Mouse (Mus musculus) gastrocnemius, postnatal 10 days (tissue): ENCODE measurements around the gene 6430550D23Rik. TPM values are rescaled to one million over a fixed set of nuclear protein-coding genes. Genes with fewer than 3 reads are reported as not detected.

ENCODE experiments used
- DNase-seq: peaks from one replicate; pipeline ENCODE4 v3.0.0; 2021; ENCODE audit warnings: mixed read lengths
- long read RNA-seq, 2 experiments: library from polyadenylated mRNA; stranded (forward); transcript quantifications; one replicate each; pipeline ENCODE4 v2.0.0; 2021
- total RNA-seq, 2 experiments: library from RNA; stranded (reverse); gene quantifications; 2 replicates each; pipeline ENCODE4 v1.2.3; 2021

Gene 6430550D23Rik
- under 1 TPM; 0.49 to 0.63 TPM for total RNA-seq
- long read RNA-seq, experiment 1: 0 reads
- long read RNA-seq, experiment 2: 0 reads

DNA sequence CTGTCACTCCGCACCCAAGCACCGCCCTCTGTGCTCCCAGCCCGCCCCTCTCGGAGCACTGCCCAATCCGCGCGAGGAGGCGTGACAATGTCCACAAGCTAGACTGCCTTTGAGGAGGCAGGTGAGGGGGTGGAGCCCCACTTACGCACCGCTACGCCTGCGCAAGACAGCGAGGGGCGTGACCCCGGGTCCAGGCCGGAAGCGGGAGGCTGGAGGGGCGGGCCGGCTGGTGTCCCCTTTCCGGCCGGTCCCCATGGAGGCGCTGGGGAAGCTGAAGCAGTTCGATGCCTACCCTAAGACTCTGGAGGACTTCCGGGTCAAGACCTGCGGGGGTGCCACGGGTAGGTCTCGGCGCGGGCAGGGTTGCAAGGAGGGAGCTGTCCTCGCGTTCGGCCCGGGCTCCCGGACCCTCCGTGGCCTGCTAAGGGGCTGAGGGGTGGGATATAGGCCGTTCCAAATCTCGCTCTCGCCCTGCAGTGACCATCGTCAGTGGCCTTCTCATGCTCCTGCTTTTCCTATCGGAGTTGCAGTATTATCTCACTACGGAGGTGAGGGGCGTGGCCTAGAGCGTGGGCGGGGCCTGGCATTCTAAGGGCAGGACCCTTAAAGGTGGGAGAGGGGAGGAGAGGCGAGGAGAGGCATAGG, at the start of gene 6430550D23Rik, which contains the start of gene Ergic3:
Gene 6430550D23Rik (minus strand): TSS at position 90 of the 645 bp plus-strand sequence.
Gene Ergic3 (plus strand): TSS at position 158 of the 645 bp plus-strand sequence.
- peak; percentile 97 for DNase-seq

DNA sequence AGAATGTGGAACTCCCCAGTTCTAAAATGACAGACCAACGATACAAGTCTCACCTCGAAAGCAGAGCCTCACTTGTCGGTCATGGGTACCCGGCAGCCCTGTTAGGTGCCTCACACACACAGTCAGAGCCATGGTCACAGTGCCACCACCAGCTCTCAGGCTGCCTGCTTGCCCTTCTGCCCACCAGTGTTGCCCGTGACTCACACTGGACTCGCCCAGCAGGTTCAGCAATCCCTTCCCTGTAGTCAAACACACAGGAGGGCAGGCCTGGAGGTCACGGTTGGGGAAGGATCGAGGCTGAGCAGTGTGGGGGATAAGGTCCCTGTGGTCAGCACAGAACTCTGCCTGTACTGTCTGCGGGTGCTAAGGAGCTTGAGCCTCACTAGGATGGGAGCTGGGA, 45.0 kb upstream of the 6430550D23Rik start, which contains the start of gene Fer1l4:
Gene Fer1l4 (minus strand): TSS at position 132 of the 400 bp plus-strand sequence.
- DNase-seq: no peak

DNA sequence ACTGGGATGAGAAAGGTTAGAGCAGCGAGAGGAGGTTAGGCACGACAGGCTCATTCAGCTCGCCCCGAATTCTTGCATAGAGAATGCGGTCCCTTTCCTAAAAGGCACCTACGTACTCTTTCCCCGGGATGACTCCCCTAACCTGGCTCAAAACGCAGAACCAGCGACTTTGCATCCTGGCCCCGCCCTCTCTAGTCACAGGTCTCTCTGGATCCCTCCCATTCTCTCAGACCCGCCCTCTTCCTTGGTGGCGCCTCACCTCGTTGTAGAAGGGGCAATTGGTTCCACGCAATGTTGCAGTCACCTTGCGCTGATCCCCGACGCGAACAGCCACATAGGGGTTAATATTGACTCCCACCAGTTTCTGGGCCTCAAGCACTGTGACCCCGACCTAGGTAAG, 40.2 kb upstream of the 6430550D23Rik start:
- DNase-seq: no peak

DNA sequence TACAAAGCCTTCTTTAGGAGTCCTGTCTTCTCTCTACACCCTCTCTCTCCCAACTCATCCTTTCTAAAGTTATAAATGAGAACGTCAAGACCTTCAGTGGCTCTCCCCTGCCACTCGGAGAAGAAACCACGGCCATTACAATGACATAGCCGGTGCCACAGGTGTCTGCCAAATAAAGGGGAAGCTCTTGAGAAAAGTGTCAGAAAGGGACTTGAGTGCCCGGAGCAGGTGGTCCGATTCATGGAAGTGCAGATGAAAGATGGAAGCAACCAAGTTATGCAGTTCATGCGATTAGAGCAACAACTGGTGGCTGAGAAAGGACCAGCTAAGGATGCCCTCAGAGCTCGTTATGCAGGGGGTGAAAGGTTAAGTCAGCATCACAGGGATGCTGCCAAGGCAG, 35.1 kb upstream of the 6430550D23Rik start:
- no peak for DNase-seq

DNA sequence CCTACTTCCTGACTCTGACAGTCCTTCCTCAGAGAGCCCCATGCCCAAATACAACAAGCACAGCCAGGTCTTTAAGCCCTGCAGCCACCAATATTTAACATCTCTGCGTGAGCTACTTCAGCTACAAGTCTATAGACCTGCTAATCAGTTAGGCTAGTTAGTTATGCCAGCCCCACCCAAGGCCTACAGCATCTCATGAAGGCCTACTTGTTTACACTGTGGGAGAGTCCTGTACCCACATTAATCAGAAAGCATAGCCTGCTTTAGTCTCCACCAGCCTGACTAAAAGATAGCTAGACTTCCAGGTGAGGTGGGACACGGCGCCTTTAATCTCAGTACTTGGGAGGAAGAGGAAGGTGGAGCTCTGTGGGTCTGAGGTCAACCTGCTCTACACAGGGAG, 31.6 kb upstream of the 6430550D23Rik start:
- no peak for DNase-seq

DNA sequence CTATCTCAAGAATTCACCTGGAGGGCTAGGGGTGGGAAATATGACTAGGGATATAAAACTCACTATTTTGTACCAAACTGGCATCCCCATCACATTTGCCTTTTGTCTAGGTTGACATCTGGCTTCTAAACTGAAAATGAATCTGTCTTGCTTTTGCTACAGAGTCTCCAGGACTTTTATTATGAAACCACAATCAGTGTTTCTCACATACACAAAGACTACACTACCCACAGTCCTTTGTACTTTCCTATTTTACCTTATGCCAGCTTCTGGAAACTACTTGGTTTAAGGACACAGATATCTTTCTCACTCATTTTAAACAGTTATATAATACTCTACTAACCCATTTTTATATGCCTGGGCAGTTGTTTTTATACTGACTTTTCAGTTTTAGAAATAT, 17.7 kb upstream of the 6430550D23Rik start:
- DNase-seq: no peak

DNA sequence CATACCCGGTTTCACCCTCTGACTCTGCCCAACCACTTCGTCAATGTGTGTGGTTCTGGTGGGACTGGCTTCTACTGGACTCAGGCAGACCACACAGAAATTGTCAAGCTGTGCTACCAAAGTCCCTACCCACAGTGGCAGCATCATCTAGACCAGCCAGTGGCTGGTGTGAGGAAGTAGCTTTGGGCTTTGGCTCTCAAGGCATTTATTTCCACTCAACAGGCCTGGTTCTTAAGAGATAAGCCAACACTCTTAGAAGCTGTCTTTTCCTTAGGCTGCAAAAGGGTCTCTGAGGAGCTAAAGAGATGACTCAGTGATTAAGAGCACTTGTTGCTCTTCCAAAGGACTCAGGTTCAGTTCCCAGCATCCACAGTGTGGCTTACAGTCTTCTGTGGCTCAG, 14.0 kb upstream of the 6430550D23Rik start:
- DNase-seq: no peak

DNA sequence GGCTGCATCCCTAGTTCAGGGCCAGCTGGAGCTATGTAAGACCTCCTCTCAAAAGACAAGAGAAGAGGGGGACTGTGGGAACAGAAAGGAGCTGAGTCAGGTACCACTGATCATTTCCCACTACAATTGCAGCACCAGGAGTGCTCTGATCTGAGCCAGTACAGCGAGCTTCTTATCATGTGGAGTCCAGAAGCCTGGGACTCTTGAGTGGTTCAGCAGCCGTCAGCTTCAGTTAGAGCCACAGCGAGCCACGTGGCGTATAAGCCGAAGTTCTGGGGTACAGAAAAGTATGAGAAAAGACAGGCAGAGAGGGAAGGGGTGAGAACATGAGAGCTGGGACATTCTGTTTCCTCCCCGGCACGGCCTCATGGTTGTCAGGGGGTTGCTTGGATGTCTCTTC, 13.4 kb upstream of the 6430550D23Rik start:
- no peak for DNase-seq

DNA sequence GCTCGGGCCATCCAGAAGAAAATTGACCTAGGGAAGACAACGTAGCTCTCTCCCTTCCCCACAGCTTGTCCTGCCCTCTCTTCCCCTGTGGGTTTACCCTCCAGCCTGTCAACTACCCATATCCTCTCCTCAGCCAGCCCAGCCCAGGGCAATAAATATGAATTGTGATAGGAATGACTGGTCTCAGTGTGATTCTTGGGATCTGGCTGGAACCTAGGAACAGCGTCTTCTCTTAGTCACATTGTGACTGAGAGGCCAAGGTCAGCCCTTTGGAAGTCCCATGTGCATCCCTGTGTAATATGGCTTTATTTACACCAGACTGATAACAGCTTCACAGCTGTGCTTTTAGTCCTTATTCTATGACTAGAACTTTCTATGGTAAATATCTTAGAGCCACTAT, 10.3 kb upstream of the 6430550D23Rik start:
- no peak for DNase-seq

DNA sequence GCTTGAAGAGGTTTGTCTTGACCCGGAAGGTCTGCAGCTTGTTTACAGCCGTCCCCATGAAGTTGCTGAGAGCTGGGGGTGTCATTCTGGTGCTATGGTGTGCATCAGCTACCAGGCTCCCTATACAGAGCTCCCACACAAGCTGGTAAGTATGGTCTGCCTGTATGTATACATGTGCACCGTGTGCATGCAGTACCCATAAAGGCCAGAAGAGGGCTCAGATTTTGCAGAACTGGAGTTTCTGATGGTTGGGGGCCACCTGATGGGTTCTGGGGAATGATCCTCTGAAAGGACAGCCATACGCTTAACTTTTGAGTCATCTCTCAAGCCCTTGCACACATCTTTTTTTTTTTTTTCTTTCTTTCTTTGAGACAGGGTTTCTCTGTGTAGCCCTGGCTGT, 2.4 kb downstream of the 6430550D23Rik start:
- DNase-seq: no peak

DNA sequence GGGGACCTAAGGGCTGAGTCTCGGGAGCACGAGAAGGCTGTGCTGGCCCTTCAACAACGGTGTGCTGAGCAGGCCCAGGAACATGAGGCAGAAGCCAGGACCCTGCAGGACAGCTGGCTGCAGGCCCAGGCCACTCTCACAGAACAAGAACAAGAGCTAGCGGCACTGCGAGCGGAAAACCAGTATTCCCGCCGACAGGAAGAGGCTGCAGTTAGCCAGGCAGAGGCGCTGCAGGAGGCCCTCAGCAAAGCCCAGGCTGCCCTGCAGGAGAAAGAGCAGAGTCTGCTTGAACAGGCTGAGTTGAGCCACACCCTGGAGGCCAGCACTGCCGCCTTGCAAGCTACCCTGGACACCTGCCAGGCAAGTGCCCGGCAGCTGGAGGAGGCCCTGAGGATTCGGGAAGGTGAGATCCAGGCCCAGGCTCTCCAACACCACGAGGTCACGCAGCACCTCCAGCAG, 15.9 kb downstream of the 6430550D23Rik start:
- peak; percentile 60 for DNase-seq

DNA sequence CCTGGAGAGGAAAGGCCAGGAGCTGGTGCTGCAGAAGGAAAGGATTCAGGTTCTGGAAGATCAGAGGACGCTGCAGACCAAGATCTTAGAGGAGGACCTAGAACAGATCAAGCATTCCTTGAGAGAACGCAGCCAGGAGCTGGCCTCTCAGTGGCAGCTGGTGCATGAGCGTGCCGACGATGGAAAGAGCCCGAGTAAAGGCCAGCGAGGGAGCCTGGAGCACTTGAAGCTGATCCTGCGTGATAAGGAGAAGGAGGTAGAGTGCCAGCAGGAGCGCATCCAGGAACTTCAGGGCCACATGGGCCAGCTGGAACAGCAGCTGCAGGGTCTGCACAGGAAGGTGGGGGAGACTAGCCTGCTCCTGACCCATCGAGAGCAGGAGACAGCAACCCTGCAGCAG, 16.6 kb downstream of the 6430550D23Rik start:
- peak; percentile 17 for DNase-seq

DNA sequence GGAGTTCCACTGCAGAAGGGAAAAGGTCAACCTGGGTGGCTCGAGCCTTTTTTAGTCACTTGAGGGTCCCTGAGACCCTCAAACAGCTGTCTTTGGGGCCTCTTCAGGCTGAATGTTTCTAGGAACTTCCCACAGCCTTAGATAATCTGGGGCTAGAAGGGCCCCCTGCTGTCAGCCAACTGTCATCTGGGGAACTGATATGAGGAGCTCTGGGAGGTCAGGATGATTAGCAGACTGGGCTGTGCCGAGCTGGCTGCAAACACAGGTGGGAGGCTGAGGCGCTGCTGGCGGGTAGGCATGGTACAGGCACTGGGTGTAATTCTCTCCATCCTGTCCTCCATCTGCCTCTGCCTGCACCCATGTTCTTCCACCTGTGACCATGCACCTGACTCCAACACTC, 18.7 kb downstream of the 6430550D23Rik start:
- DNase-seq: no peak

DNA sequence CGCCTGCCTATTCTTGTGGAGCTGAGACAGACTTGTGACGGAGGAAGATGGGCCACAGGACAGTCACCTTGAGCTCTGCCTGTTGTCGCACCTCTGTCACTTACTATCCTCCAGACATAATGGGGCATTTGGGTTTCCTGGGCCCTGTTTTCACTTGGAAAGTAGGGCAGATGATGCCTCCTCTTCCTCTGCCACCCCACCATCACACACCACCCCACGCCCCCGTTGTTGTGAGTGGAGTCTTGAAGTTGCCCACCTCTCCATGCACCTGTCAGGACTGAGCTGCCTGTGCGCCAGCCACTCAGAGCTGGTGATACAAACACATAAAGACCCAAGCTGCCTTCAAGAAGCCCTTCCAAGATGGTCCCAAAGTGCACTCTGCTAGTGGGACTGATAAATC, 20.6 kb downstream of the 6430550D23Rik start:
- DNase-seq: no peak

DNA sequence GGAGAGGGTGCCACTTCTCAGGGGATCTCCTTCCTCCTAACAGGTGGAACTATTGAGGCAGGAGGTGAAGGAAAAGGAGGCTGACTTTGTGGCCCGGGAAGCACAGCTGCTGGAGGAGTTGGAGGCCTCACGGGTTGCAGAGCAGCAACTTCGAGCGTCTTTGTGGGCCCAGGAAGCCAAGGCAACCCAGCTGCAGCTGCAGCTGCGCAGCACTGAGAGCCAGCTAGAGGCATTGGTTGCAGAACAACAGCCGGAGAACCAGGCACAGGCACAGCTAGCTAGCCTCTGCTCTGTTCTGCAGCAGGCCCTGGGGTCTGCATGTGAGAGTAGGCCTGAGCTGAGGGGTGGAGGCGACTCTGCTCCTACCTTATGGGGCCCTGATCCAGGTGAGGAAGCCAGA, 22.0 kb downstream of the 6430550D23Rik start:
- no peak for DNase-seq

DNA sequence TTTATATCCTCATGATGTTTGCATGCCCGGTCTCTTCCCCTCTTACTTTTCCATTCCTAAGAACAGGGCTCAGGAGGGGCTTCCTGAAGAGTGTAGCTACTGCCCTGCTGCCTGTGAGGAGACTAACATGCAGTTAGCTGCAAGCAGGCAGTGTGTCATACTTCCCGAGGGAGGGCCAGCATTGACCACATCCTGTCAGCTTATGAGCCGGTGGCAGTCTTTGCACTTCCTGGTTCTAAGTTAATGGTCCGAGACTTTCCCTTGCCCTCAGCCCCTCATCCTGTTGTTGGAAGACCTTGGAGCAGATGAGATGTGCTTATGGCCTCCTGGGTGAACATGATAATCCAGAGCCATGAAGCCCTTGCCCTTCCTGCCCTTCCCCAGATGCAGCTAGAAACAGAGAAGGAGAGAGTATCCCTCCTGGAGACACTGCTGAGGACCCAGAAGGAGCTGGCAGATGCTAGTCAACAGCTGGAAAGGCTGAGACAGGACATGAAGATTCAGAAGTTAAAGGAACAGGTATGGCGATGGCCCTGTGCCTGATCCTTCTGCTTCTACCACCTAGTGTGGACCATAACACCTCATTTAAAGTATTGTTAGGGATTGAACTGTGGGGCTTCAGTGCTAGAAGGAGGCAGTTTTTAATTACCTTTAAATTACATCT, 28.3 kb downstream of the 6430550D23Rik start:
- DNase-seq: no peak

DNA sequence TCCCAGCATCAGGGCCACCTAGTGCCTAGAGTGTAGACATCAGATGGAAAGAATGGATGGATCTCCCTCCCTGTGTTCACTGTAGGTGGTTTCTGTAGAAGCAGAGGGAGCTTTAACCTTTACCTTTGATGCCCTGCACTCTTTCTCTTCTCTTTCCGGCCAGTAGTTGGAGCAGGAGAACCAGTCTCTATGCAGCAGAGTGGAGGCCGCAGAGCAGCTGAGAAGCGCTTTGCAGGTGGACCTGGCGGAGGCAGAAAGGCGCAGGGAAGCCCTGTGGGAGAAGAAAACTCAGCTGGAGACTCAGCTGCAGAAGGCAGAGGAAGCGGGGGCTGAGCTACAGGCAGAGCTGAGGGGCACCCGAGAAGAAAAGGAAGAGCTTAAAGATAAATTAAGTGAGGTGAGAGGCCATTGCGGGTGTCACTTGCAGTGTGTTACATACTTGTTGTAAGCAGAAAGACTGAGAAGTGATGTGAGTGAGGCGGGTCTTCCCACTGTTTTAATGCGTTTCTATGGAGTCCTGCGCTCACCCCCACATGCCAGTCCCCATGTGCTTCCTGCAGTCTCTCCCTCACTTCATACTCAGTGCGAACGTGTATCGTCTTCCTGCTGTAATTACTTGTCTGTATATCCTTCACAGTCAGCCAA, 33.6 kb downstream of the 6430550D23Rik start:
- DNase-seq: no peak

DNA sequence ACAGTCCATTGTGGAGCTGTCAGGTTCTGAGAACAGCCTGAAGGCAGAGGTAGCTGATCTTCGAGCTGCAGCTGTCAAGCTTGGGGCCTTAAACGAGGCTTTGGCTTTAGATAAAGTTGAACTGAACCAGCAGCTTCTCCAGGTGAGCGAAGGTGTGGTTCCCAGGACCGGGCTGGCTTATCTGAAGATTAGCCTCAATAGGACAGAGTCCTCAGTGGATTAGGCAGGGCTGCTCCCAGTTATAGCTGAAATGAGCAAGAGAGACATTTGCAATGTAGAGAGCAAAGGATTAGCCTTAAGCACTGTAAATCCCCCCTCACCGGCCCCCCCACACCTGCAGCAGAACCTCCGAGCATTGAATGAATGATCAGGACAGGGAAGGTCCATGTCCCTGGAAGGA, 34.4 kb downstream of the 6430550D23Rik start:
- DNase-seq: no peak

DNA sequence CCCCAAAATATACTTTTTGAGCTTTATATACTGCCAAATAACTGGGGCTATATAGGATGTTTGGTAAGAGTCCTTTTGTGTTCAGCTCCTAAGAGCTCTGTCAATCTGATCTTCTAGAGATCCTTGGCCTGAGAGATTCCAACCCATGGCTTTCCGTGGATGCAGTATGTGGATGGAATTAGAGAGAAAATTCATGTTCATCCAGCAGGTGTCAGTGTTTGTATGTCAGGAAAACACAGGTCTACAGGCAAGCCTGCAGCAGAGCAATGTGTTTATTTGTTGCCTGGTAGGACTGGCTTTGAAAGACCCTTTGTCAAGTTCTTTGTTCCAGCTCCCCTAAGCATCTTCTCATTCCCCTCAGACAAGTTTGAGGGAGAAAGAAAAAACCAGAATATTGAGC, 44.8 kb downstream of the 6430550D23Rik start:
- no peak for DNase-seq

DNA sequence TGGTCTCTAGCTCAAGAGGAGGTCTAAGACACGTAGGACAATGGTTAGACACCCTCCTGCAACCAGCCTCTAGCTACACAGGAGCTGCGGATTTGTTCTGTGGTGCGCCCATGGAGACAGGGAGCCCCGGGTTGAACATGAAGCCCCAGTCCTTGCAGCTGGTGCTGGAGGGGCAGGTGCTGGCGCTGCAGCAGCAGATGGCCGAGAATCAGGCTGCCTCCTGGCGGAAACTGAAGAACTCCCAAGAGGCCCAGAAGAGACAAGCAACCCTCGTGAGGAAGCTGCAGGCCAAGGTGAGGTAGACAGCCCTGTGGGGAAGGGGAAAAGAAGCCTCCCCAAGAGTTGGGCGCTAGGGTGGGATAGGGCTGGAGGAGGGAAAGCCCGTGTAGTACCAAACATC, 45.9 kb downstream of the 6430550D23Rik start:
- no peak for DNase-seq

DNA sequence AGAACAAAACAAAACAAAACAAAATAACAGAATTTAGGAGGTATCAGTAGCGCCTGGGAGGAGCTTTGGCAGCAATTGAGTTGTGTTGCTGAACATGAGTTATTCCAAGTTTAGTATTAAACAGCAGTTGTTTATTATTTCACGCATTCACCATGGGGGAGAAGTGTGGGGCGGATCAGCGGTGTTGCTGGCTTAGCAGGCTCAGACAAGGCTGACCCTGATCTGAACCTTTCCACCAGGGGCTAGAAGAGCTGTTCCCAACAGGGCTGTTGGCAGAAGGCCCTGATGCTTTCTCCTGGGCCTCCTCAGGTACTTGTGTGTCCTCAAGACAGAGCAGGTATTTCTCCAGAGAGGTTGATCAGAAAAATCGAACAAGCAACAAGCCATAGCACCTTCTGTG, 47.8 kb downstream of the 6430550D23Rik start:
- no peak for DNase-seq

DNA sequence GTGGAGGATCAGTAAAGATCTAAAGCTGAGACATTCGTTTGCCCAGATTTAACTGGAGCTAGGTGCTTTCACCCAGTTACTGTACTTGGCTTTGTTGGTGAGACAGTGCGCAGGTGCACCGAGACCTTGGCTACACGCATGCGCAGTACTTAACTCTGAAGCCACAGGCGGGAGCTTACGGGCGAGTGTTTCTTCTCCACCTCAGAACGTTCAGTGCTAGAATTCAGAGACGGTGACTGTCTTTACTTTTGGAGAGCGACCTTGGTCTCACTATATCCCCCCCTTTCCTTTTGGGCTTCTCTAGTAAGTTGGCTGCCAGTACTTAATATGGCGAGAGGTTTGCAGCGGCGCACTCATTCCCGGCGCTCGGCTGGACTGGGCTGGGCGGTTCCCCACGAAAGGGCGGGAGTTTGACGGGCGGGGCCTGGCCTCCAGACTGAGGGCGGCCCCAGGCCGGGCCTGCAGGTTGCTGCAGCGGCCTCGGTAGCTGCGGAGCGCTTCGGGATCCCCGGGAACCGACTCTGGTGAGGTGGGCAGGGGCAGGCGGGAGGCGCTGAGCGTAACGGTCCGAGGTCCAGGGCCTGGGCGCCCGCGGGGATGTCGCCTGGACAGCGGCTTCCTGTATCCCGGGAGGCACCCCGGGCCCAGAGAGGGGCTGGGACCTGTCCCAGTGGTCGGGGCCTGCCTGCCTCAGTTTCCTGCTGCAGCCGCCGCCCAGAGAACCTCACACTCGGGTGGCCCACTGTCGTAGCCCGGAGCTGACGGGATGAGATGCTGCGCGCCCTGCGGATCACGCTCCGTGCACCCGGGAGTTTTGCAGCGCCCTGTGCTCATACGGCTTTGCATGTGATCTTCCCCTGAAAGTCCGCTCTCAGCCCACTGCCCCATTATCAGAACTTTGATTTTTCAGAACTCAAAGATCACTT, 51.4 kb downstream of the 6430550D23Rik start, which contains the start of gene Cep250:
Gene Cep250 (plus strand): TSS at position 325 of the 926 bp plus-strand sequence.
- DNase-seq: peak; percentile 88
